Mouse (Mus musculus): ENCODE measurements at regions not wholly inside any gene's neighbourhood (a gene's known extent, or its start where the extent isn't known, plus 50 kb on each side); places are given as distances from the start of the nearest gene placed in this dataset.
A peak's percentile ranks its signal among the peaks of the same experiment; 100 is the strongest.

DNA sequence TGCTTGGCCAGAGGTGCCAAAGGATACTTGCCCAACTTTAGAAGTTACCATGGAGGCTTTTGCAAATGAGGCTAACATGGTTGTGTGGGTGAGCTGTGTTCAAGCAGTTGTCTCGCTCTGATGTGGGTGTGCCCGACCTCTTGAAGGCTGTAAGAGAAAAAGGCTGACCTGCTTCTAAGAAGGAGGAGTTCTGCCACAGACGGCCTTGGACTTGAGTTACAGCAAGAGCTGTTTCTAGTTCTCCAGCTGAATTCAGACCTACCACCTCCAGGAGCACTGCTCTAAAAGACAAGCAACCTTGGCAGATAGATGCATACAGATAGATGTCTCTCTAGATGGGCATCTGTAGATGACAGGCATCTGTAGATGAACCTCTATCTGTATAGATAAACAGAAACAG, 202.7 kb upstream of the A230072I06Rik start:
- peak; percentile 50 for DNase-seq

- no peak for DNase-seq
Observed at GRCm38 (mm10) chr8:12076811-12077375, 201.7 kb upstream of the A230072I06Rik start.

- peak; percentile 62 for DNase-seq
Observed at GRCm38 (mm10) chr8:12077896-12078295, 200.7 kb upstream of the A230072I06Rik start.

DNA sequence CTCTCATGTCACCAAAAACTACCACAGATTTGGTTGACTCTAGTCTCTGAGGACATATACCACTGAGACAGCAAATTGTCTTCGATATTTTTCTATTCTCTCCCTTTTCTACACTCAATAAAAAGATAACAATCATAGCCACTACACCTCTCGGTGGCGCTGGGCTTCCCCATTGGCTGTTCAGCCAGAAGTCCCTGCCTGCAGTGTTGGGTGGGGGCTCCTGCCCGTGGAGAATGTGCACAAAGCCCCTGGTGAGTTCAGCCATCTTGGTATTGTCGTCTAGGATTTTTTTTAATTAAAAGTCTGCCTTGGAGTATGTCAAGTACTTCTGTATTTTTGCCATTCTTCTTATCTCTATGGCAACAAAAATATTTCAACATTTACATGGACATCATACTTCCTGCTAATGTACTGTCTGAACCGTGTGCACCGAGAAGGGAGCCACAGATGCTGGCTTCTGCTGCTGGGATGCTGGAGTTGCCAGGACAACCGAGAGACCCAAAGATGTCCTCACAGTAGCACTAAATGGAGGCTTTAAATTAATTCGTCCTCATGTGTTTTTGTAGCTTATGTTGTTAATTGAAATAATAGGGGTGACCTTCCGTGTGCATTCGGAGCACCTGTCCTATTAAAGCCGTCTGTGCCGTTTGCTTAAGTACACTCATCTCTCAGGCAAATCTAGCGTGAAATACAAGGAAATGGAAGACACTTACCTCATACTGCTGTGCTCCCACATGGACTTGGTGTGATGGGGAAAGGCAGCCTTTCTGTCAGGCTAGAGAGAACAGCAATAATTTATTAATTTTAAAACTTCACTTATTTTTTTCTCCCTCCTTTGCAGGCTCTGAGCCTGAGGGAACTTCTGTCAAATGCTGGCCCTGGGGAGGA, 199.7 kb upstream of the A230072I06Rik start:
- no peak for DNase-seq

- DNase-seq = no peak
Observed at GRCm38 (mm10) chr8:12081536-12081935, 197.1 kb upstream of the A230072I06Rik start.

DNA sequence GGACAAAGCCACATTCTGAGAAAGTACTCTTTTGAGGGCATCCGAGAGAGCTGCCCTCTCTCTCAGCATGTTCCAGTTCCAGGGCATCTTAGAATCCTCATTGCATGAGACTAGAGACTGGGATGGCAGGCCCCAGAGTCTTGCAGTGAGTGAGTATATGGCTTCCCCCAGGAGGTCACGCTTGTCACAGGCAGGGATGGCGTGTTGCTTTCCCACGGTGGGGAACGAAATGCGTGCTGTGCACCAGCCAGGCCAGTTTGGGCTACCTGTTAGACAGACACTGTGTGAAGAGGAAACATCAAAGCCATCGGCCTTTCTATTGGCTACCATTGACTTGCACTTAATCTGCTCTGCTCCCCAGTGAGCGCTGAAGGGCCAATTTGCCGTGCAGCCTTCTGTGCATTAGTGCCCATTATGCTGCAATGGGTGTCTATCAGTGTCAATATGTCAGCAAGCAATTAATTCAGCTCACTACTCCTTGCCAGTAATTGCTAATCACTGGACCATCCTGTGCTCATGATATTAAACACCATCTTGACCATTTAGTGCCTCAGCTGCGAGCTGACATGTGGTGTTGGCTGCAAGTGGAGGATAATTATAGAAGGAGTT, 191.3 kb upstream of the A230072I06Rik start:
- no peak for DNase-seq

DNA sequence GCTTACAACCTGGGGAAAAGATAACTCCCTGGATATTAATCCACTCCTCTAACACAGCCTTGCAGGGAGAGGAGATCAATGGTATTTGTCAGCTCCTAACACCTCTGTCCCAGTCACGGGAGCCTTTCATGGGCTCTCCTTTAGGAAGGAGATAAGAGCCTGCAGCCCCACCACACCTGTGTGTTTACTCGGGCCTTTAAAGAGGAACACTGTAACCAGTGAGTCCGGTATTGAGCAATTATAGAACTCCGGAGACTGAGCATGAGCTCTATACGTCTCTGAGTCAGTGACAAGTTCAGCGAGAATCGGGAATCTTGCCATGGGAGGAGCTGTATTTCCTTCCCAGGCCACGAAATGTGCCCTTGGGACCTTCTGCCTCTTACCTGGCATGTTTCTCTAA, 178.5 kb upstream of the A230072I06Rik start:
- no peak for DNase-seq

DNA sequence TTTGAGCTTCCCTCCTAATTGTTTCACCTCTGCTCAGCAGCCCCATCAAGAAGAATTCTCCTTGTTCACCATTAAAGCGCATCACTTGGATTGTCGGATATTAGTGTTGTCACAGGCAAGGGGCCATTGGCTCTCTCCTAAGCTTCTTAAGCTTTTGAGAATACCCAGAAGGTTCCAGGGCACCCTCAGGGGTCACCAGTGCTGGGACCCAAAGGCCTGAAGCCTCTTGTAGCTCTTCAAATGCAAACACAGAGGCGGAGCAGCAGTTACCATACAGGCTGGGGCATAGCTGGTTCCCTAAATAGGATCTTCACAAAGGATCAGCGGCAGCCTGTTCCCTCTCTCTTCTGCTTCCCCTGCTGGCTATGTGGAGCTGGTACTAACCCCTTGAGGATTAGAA, 175.3 kb upstream of the A230072I06Rik start:
- no peak for DNase-seq

GRCm38 (mm10) chr8:12105106-12105901, 173.3 kb upstream of the A230072I06Rik start:
- no peak for DNase-seq

- no peak for DNase-seq
Observed at GRCm38 (mm10) chr8:12108578-12108977, 170.0 kb upstream of the A230072I06Rik start.

DNA sequence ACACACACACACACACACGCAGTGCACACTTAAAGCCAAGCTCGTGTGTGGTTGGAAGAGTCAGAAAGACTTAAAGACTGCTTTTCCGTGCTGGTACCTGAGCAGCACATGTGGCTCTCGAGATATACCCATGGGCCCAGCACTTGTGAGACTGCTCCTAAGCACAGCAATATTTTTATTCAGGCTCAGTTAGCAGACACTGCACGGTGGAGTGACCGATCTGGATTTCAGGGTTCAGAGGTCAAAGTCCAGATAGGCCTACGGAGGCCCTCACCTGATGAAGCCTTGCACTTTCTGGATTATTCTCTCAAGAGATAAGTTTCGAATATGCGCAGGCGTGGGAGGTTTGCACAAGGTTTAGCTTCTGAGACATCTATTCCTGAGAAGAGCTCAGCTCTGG, 167.0 kb upstream of the A230072I06Rik start:
- DNase-seq = no peak

DNA sequence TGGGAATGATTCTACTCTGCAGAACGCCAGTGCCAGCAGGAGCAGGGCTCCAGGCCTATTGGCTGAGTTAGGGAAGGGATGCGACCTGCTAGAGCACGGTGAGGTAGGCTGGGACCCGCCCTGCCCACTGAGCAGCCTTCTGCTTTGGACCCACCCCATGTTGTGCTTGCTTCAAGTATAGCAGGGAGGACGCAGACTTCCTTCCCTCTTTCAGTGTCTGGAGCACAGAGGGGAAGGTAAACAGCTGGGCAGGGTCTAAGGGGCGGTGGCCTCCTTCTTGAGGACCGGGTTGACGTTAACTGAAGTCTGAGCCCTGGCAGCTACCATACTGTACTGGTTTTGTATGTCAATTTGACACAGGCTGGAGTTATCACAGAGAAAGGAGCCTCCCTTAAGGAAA, 165.6 kb upstream of the A230072I06Rik start:
- no peak for DNase-seq

DNA sequence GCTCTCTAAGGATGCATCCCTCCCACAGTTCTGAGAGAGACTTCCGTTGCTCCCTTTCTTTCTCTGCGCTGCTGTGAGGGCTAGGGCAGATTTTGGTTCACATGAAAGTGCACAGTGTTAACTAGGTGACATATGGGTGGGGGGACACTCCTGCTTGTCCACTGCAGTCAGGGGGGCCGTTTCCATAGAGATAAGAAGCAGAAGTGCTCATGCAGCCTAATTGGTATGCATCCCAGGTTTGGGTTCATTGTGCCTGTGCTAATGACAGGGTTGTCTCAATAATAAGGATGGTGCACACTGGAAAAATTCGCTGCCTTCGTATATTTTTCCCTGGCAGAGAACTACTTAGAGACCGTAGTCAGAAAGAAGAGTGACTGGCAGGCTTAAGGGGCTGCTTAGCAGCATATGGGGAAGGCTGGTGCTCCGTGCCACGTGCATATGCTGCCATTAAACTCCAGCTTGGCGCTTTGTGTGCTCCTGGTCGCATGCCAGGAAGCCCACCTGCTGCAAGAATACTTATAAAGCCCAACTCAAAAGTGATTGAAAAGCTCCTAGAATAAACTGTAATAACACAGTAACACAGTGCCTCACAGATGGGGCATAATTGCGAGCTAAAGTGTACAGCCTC, 152.1 kb upstream of the A230072I06Rik start:
- no peak for DNase-seq

DNA sequence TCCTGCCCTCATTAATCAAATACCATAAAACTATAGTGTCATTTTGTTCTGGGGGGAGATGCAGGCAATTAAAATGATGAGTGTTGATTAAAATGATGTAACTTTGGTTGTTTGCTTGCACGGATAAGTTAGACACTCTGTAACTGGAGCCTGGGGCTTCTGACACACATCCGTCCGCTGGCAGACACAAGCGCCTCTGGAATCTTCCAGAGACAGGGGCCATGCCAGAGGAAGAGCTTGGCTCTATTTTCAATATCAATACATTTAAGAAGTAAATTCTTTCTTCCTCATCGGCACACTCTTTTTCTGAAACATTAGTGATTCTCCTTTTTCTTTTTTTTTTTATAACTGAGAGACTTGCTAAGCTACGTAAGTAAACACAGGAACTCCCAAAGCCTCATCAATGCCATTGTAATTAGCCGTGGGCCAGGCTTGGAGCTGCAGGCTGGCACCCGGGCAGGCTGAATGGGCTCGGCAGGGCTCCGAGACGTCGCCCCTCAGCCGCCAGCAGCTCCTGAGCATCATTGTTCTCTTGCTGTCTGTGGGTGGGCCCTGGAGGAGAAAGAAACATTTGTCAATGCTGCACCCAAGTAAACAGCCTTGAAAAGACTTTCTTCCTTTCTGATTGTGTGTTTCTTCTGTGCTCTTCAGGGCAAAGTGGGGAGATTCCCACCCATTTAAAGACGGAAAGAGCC, 151.4 kb upstream of the A230072I06Rik start:
- DNase-seq = no peak

DNA sequence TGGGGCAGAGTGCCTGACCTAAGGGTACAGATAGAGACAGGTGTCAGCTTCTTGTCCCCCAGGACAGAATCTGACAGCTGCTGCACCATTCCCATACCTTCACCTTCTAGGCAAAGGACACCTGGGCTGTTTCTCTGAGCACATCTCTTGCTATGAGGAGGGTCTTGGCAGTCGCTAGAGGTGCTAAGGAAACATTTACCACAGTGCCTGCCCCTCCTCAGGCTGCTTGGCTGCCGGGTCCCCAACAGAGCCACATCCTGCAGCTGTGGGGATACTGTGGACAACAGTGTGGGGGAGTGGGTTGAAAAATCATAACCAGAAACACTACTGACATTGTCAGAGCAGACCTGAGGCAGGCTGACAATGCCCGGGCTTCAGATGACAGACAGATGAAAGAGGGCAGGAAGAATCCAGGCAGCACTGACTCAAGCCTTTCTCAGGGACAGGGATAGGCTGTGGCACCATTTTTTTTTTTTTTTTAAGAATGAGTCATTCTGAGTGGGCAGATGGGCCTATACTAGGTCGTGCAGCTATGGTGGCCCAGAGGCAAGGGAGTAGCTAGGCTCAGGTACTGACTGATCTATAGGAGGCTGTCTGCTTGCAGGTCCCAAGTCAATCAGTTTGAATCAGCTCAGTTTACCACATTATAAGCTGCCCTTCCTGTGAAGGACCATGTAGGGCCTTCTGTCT, 150.7 kb upstream of the A230072I06Rik start:
- DNase-seq = peak; percentile 19

- no peak for DNase-seq
Observed at GRCm38 (mm10) chr8:12130591-12130990, 148.0 kb upstream of the A230072I06Rik start.

- DNase-seq = no peak
Observed at GRCm38 (mm10) chr8:12134200-12134599, 144.4 kb upstream of the A230072I06Rik start.

- no peak for DNase-seq
Observed at GRCm38 (mm10) chr8:12135392-12136177, 143.0 kb upstream of the A230072I06Rik start.

DNA sequence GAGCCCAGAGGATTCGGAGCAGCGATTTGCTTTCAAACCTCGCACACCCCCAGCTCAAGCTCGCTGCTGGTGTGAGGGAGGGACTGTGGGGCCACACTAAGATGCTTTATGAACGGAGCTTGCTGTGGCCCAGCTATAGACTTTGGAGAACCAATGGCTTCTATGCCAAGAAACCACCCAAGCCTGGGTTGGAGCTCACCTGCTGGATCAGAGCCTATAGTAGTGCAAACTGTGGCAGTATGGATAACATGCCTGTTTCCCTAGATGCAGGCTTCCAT, 142.5 kb upstream of the A230072I06Rik start:
- no peak for DNase-seq

DNA sequence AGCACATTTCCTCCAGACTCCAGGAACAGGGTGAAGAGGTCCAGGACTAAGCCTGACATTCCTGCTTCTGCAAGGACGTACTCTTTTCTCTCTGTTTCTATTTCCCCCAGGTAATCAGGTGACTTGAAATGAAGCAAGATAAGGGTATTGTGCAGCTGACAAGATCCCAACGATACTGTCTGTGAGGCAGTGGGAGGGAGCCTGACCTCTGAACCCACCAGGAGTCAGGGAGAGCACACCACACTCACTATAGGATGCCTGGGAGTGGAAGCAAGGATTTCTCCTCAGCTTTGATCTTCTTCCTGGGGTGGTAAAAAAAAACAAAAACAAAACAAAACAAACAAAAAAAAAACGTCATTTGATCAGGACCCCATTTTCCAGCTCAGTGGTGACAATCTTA, 141.1 kb upstream of the A230072I06Rik start:
- DNase-seq = no peak

- no peak for DNase-seq
Observed at GRCm38 (mm10) chr8:12137913-12138312, 140.7 kb upstream of the A230072I06Rik start.
